Mouse (Mus musculus) hindbrain, embryonic 11.5 days (tissue): ENCODE data around the gene Gm48552. TPM values are rescaled to one million over a fixed set of nuclear protein-coding genes. Genes with fewer than 3 reads are reported as not detected.

ENCODE experiments used
- ATAC-seq: fragments of 200-750 bp; cut with Nextera tagmentation; 2 replicates; pipeline ENCODE4 v1.8.0; 2017; ENCODE audit warnings: mild to moderate bottlenecking, moderate TSS enrichment, moderate library complexity; ENCODE audit not compliant: low FRiP score
- DNase-seq: peaks from one replicate; pipeline ENCODE4 v3.0.0-alpha.2; 2015; ENCODE audit warnings: low spot score
- H3K27ac ChIP-seq: fragments of 300-500 bp; sonication (generic); 2 replicates; pipeline ENCODE4 v1.5.1; 2014; ENCODE audit warnings: mild to moderate bottlenecking, low read depth, low read length
- H3K27me3 ChIP-seq: fragments of 300-500 bp; sonication (generic); 2 replicates; pipeline ENCODE4 v1.6.1; 2014; ENCODE audit warnings: mild to moderate bottlenecking, low read length, moderate library complexity, mixed read lengths; ENCODE audit not compliant: control insufficient read depth, insufficient read depth
- H3K36me3 ChIP-seq: fragments of 300-500 bp; sonication (generic); 2 replicates; pipeline ENCODE4 v1.6.1; 2014; ENCODE audit warnings: mild to moderate bottlenecking, low read length, moderate library complexity, mixed read lengths; ENCODE audit not compliant: control insufficient read depth, insufficient read depth
- H3K4me1 ChIP-seq: fragments of 300-500 bp; sonication (generic); replicated peaks from 2 replicates; pipeline ENCODE4 v1.6.1; 2014; ENCODE audit warnings: low read length, mixed read lengths; ENCODE audit not compliant: control insufficient read depth, insufficient read depth
- H3K4me2 ChIP-seq: fragments of 300-500 bp; sonication (generic); replicated peaks from 2 replicates; pipeline ENCODE4 v1.6.1; 2014; ENCODE audit warnings: mild to moderate bottlenecking, low read depth, low read length
- H3K4me3 ChIP-seq: fragments of 300-500 bp; sonication (generic); 2 replicates; pipeline ENCODE4 v1.5.1; 2014; ENCODE audit warnings: low read depth, low read length
- H3K9ac ChIP-seq: fragments of 300-500 bp; sonication (generic); 2 replicates; pipeline ENCODE4 v1.6.1; 2014; ENCODE audit warnings: low read depth, low read length
- H3K9me3 ChIP-seq: fragments of 300-500 bp; sonication (generic); 2 replicates; pipeline ENCODE4 v1.6.1; 2016; ENCODE audit warnings: low read length; ENCODE audit not compliant: control insufficient read depth
- WGBS: fragments of 180-500 bp; shearing (Covaris S2); extraction: QIAGEN DNeasy Blood & Tissue Kit; methylation state at CpG from one replicate; pipeline ENCODE4 v1.1.7; 2014; 5-methylcytosine and 5-hydroxymethylcytosine counted together
- polyA plus RNA-seq: library from polyadenylated mRNA; unstranded; fragments of >200 nt; fragmentation: Nextera tagmentation; extraction: Ambion mirVana; gene quantifications from 2 replicates; pipeline ENCODE4 v1.2.1, GENCODE M21; 2014

Gene Gm48552
- polyA plus RNA-seq, 1 experiment from 2014 or later, result 0.49 TPM

DNA sequence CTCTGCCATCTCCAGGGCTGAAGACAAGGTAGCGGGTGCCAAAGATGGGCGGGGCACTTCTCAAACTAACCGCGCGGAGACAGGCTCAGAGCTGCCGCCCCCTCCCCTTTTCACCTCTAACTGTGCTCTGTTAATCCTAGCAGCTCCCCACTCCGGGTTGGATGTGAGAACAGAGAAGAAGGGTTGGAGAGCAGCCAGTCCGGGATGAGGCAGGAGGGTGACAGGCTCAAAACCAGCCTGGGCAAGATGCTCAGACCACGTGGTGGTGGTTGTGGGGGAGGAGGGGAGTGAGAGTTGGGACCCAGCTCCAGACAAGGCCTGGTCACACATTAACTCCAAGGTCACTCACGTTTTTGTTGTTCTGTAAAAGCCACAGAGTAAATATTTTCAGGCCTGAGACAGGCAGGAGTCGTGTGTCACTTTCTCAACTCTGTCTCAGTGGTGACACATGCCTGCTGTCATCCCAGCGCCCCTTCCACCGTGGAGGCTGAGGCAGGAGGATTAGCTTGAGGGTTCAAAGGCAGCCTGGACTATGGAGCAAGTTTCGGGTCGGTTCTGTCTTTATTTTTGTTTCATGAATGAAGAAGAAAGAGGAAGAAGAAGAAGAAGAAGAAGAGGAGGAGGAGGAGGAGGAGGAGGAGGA, 42.8 kb downstream of the Gm48552 start:
- no peak overlapping the region for H3K27ac ChIP-seq
- H3K27me3 ChIP-seq, result peaks cover 34% of the 10 kb centered on the region
- DNase-seq (peak; percentile 39), ATAC-seq (no peak)
- H3K9me3 ChIP-seq, result no peaks in the 10 kb centered on the region
- peak overlapping the region; percentile 81 for H3K4me3 ChIP-seq
- peaks cover 2% of the 10 kb centered on the region for H3K4me1 ChIP-seq
- peak overlapping the region; percentile 93 for H3K4me2 ChIP-seq
- WGBS, result 16% methylated on average over 15 of the region's 15 CpGs
- no peaks in the 10 kb centered on the region for H3K36me3 ChIP-seq
- H3K9ac ChIP-seq, result no peak overlapping the region; the same call in 1 of the 2 replicates

DNA sequence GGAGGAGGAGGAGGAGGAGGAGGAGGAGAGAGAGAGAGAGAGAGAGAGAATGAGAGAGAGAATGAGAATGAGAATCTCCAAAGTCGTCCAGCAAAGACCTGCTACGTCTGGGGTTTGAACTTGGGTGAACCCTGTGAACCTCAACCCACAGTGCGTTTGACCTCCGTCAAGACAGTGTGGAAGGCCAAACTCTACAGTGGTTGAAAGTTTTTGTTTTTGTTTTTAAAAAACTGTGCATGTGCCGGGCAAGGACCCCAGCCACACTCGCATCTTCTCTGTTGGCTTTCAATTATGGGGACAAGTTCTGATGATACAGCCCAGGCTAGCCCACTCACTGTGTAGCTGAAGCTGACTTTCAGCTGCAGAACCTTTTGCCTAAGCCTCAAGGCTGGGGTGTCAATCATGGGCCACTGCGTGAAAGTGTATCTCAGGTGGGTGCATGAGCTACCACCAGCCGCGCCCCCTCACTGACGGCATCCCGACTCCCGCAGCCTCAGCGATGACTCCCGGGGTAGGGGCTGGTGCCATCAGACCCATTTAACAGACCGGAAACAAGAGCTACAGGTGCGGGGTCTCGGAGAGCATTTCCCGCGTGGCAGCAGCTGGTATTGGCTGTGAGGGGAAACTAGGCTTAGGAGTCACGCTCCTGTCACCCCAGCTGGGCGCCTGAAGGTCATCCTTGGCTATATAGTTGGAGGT, 43.5 kb downstream of the Gm48552 start:
- Histone ChIP-seq H3K4me2 (no peak overlapping the region), H3K27me3 (peaks cover 28% of the 10 kb centered on the region), H3K36me3 (no peaks in the 10 kb centered on the region), H3K4me3 (no peak overlapping the region), H3K9me3 (no peaks in the 10 kb centered on the region), H3K4me1 (no peaks in the 10 kb centered on the region; the same call in 1 of the 2 replicates), H3K27ac (no peak overlapping the region), H3K9ac (no peak overlapping the region)
- ATAC-seq (no peak), DNase-seq (peak; percentile 7)
- 63% methylated on average over 21 of the region's 21 CpGs for WGBS

DNA sequence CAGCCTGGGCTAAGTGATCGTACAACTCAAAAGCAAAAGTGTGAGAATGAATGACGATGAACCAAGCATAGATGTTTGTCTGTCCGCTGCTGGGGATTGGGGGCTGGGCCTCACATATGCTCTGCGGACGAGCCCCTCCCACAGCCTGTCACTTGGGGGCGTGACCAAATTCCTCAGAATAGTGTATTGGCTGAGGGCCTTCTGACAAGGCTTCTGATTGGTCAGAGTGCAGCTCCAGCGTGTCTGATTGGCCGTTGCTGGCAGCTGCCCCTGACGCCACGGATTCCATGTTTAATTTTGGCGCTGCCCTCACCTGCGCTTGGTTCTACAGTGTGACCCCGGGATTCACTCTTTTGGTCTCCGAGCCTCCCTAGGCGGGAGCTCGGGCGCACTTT, 44.1 kb downstream of the Gm48552 start:
- Histone ChIP-seq H3K27ac (no peak overlapping the region), H3K4me2 (peak overlapping the region; percentile 28), H3K36me3 (no peaks in the 10 kb centered on the region), H3K9ac (no peak overlapping the region), H3K27me3 (peaks cover 22% of the 10 kb centered on the region), H3K9me3 (no peaks in the 10 kb centered on the region), H3K4me1 (no peaks in the 10 kb centered on the region; the same call in 1 of the 2 replicates), H3K4me3 (no peak overlapping the region)
- WGBS, result 5% methylated on average over 17 of the region's 17 CpGs
- ATAC-seq (peak; percentile 83), DNase-seq (peak; percentile 89)

DNA sequence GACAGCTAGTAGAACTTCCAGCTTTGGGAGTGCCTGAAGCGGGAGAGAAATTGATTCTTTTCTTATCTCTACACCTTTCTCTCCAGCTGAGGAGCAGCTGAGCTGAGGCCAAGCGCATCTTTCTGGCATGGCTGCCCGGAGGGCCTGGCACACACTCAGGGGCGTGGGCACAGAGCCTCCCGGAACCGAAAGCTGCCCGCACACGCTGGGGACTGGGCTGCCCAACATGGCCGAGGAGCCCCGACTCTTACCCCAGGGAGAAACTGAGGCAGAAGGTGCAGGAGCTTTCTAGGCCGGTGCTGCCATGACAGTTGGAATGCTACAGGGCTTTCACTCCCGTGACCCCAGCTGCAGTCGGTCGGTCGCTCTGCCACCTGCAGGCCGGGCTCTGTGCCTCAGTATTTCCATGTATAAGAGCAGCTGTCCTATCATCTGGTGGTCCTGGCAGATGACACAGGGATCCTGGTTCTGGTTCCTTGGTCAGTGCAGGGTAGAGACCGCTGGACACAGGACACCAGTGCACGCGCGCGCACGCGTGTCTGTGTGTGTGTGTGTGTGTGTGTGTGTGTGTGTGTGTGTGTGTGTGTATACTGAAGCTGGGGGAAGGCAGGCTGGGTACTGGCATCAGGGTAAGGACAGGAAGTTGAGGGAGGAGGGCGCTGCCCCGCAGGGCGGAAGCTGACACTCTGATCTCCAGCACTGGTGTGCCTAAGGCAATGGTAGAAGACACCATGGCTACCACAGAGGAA, 44.9 kb downstream of the Gm48552 start:
- no peak overlapping the region for H3K9ac ChIP-seq
- no peak overlapping the region for H3K4me2 ChIP-seq
- H3K4me3 ChIP-seq, result no peak overlapping the region
- 77% methylated on average over 26 of the region's 26 CpGs for WGBS
- H3K9me3 ChIP-seq, result no peaks in the 10 kb centered on the region
- DNase-seq (peak; percentile 2), ATAC-seq (no peak)
- H3K36me3 ChIP-seq, result no peaks in the 10 kb centered on the region
- peaks cover 14% of the 10 kb centered on the region for H3K27me3 ChIP-seq
- H3K27ac ChIP-seq, result no peak overlapping the region
- no peaks in the 10 kb centered on the region; the same call in 1 of the 2 replicates for H3K4me1 ChIP-seq

DNA sequence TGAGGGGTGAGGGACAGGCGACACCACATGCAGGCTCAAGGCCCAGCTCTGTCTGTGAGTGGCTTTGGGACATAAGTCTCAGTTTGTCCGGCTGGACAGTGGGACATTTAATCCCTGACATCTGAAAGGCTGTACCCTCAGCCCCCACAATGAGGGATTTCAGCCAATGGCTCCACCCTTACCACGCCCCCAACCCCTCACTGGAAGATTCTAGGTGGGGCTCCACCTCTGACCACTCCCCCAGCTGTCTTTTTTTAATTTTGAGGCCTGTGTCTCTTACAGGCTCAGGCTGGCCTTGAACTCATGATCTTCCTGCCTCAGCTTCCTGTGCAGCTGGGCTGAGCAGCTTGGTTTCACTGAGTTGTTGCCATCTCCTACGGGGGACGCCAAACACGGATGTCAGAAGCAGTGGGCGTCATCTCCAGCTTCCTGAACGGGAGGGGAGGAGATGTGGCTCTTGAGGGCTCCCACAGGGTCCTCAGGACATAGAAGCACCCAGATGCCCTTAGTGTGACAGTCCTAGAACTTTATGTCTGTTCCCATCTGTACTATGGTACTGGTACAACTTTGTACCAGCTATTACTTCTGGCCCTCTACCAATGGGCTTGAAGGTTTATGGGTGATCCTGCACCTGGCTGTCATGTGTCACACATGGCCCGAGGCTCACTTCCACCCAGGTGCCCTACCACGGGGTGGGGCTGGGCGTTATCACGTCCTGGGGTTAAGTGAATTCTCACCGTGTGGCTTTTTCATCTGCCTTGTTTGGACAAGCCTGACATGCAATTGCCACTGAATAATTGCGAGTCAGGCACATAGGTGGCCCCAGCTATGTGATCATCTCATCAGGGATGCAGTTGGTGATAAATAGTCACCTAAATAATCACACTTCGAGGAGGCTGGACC, 45.8 kb downstream of the Gm48552 start:
- ATAC-seq, result no peak
- H3K4me1 ChIP-seq, result no peaks in the 10 kb centered on the region
- H3K27me3 ChIP-seq, result peaks cover 9% of the 10 kb centered on the region; the same call in 1 of the 2 replicates
- H3K36me3 ChIP-seq, result no peaks in the 10 kb centered on the region
- no peak overlapping the region for H3K27ac ChIP-seq
- no peak overlapping the region for H3K4me2 ChIP-seq
- H3K4me3 ChIP-seq, result no peak overlapping the region
- H3K9me3 ChIP-seq, result no peaks in the 10 kb centered on the region
- H3K9ac ChIP-seq, result no peak overlapping the region
- no peak for DNase-seq
- 68% methylated on average over 15 of the region's 15 CpGs for WGBS

DNA sequence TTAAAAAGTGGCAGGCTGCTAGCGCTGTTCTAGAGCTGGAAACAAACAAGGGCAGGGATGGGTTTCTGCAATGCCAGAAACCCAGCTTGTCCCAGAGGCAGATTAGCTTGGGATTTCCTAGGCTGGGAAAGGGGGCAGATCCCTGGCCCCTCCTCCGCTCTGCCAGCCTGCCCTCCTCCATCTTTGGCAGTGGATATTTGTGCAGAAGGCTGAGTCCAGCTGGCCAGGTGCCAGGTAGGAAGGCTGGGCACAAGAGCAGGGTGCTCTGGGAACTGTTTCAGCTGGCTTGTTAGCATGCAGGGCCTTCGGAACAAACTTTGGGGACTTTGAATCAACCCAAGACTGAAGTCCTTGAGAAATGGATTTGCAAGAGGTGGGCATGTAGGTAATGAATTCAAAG, 46.6 kb downstream of the Gm48552 start:
- H3K9ac ChIP-seq, result no peak overlapping the region
- no peak overlapping the region for H3K27ac ChIP-seq
- H3K9me3 ChIP-seq, result no peaks in the 10 kb centered on the region
- DNase-seq (no peak), ATAC-seq (no peak)
- no peaks in the 10 kb centered on the region for H3K36me3 ChIP-seq
- H3K4me2 ChIP-seq, result no peak overlapping the region
- peaks cover 9% of the 10 kb centered on the region; the same call in 1 of the 2 replicates for H3K27me3 ChIP-seq
- H3K4me1 ChIP-seq, result no peaks in the 10 kb centered on the region
- WGBS, result 87% methylated on average over 3 of the region's 3 CpGs
- H3K4me3 ChIP-seq, result no peak overlapping the region

Other genes starting within 250 kb of the Gm48552 start
- gene Pias4, start 221.1 kb upstream of the Gm48552 start, polyA plus RNA-seq, result 52.7 and 54.1 TPM in 2 replicates
- 380 and 413 TPM in 2 replicates for gene Eef2, start 212.4 kb upstream of the Gm48552 start, polyA plus RNA-seq
- 49.9 and 53.3 TPM in 2 replicates for gene Dapk3, start 206.0 kb upstream of the Gm48552 start, polyA plus RNA-seq
- gene 4930442H23Rik, start 205.2 kb upstream of the Gm48552 start, polyA plus RNA-seq, result not detected in 2 replicates
- gene Nmrk2, start 187.0 kb upstream of the Gm48552 start, polyA plus RNA-seq, result 0.08 TPM in 1 of 2 replicates, not detected in the other
- gene Atcay, start 158.2 kb upstream of the Gm48552 start, polyA plus RNA-seq, result 22.8 and 23.8 TPM in 2 replicates
- 3.4 and 4.3 TPM in 2 replicates for gene Zfr2, start 155.8 kb upstream of the Gm48552 start, polyA plus RNA-seq
- 3.1 and 3.3 TPM in 2 replicates for gene Matk, start 136.1 kb upstream of the Gm48552 start, polyA plus RNA-seq
- 179 and 182 TPM in 2 replicates for gene Mrpl54, start 122.1 kb upstream of the Gm48552 start, polyA plus RNA-seq
- gene Apba3, start 122.0 kb upstream of the Gm48552 start, polyA plus RNA-seq, result 32.1 and 33.5 TPM in 2 replicates
- 3.8 and 3.9 TPM in 2 replicates for gene Tjp3, start 97.4 kb upstream of the Gm48552 start, polyA plus RNA-seq
- gene Pip5k1c, start 96.0 kb upstream of the Gm48552 start, polyA plus RNA-seq, result 46.3 and 47.0 TPM in 2 replicates
- 26.0 and 28.9 TPM in 2 replicates for gene Cactin, start 67.9 kb upstream of the Gm48552 start, polyA plus RNA-seq
- 2.3 TPM in 2 replicates for gene Tbxa2r, start 60.3 kb upstream of the Gm48552 start, polyA plus RNA-seq
- gene Gipc3, start 45.7 kb upstream of the Gm48552 start, polyA plus RNA-seq, result not detected in 2 replicates
- 90.2 and 100 TPM in 2 replicates for gene Hmg20b, start 38.5 kb upstream of the Gm48552 start, polyA plus RNA-seq
- gene Mfsd12, start 31.5 kb upstream of the Gm48552 start, polyA plus RNA-seq, result 3.9 and 4.6 TPM in 2 replicates
- gene 4930404N11Rik, start 23.2 kb upstream of the Gm48552 start, polyA plus RNA-seq, result 0.47 TPM in 1 of 2 replicates, not detected in the other
- gene Fzr1, start 10.5 kb upstream of the Gm48552 start, polyA plus RNA-seq, result 83.0 and 92.1 TPM in 2 replicates
- gene Dohh, start 4.6 kb upstream of the Gm48552 start, polyA plus RNA-seq, result 44.8 and 52.6 TPM in 2 replicates
- gene Gm48551, start 4.5 kb upstream of the Gm48552 start, polyA plus RNA-seq, result 2.2 and 3.2 TPM in 2 replicates
- 2.7 and 4.1 TPM in 2 replicates for gene Smim24, start 4.0 kb downstream of the Gm48552 start, polyA plus RNA-seq
- gene Nfic, start 66.6 kb downstream of the Gm48552 start, polyA plus RNA-seq, result 10.9 and 11.9 TPM in 2 replicates
- 12.7 and 13.7 TPM in 2 replicates for gene Celf5, start 93.7 kb downstream of the Gm48552 start, polyA plus RNA-seq
- gene Ncln, start 107.4 kb downstream of the Gm48552 start, polyA plus RNA-seq, result 43.5 and 46.9 TPM in 2 replicates
- gene S1pr4, start 111.1 kb downstream of the Gm48552 start, polyA plus RNA-seq, result 0.15 and 0.24 TPM in 2 replicates
- gene Gna15, start 135.2 kb downstream of the Gm48552 start, polyA plus RNA-seq, result 0.56 and 0.66 TPM in 2 replicates
- 57.3 and 61.7 TPM in 2 replicates for gene Gna11, start 156.2 kb downstream of the Gm48552 start, polyA plus RNA-seq
- 264 and 280 TPM in 2 replicates for gene Aes, start 170.5 kb downstream of the Gm48552 start, polyA plus RNA-seq
- 7.2 and 8.8 TPM in 2 replicates for gene Tle2, start 185.6 kb downstream of the Gm48552 start, polyA plus RNA-seq
- 5.1 and 7.7 TPM in 2 replicates for gene Tle6, start 212.1 kb downstream of the Gm48552 start, polyA plus RNA-seq
- gene BC025920, start 217.3 kb downstream of the Gm48552 start, polyA plus RNA-seq, result 0.77 and 1.2 TPM in 2 replicates
- gene Sirt6, start 238.8 kb downstream of the Gm48552 start, polyA plus RNA-seq, result 40.6 and 42.2 TPM in 2 replicates
- gene Ankrd24, start 239.5 kb downstream of the Gm48552 start, polyA plus RNA-seq, result 2.7 and 4.4 TPM in 2 replicates